10 mouse cellular contexts compared by ENCODE assay signal in genomic region chr5:77355307-77356265, GRCm38 (mm10). TPM values are rescaled to one million over a fixed set of nuclear protein-coding genes. Genes with fewer than 3 reads are reported as not detected.
DNase-seq lines count a peak whose midpoint lies in the region; ATAC-seq lines count a peak whose summit lies in the region.
"Had no signal": no experiment of that assay in that cellular context is flagged by ENCODE, and none has a peak within 500 bp of the region (broad histone marks: within the 10 kb centered on the region; RNA-seq: fewer than 3 reads in every experiment).

No protein-coding gene starts in this region.

- H3K36me3 ChIP-seq in hindbrain, embryonic 10.5 days = peaks cover 8% of the 10 kb centered on the region
- peaks cover 4% of the 10 kb centered on the region; the same call in 1 of the 2 replicates for H3K36me3 ChIP-seq in hindbrain, embryonic 14.5 days (replicated peaks; ENCODE audit: control insufficient read depth, insufficient read depth)

- no peak overlapping the region for H3K9ac ChIP-seq in hindbrain, embryonic 14.5 days
- H3K9ac ChIP-seq: liver, embryonic 14.5 days had no signal

- peaks cover 14% of the 10 kb centered on the region for H3K4me1 ChIP-seq in hindbrain, embryonic 10.5 days (replicated peaks)
- H3K4me1 ChIP-seq in hindbrain, embryonic 14.5 days (replicated peaks; ENCODE audit: control insufficient read depth, insufficient read depth, low read length) = peaks cover 10% of the 10 kb centered on the region; the same call in 1 of the 2 replicates

- 78% methylated on average over 19 of the region's 19 CpGs for WGBS in hindbrain, embryonic 10.5 days
- WGBS in hindbrain, embryonic 14.5 days = 80% methylated on average over 19 of the region's 19 CpGs

- intact Hi-C loops in left cerebral cortex, postnatal 36 days (cut with DNase I) = loop anchor here (5.0 kb wide), 2 partner anchors 52 to 102 kb away; partner anchors contain the start of gene Igfbp7
- intact Hi-C loops in left cerebral cortex, postnatal 14 days (cut with DNase I) = no loop called here

- H3K27me3 ChIP-seq in hindbrain, embryonic 10.5 days (ENCODE audit: insufficient read depth, poor library complexity, severe bottlenecking) = peaks cover 16% of the 10 kb centered on the region
- no peaks in the 10 kb centered on the region for H3K27me3 ChIP-seq in hindbrain, embryonic 14.5 days (ENCODE audit: control insufficient read depth, insufficient read depth, low read length)

- H3K4me2 ChIP-seq in hindbrain, embryonic 14.5 days (replicated peaks) = no peak overlapping the region

- H3K27ac ChIP-seq in hindbrain, embryonic 10.5 days = 0 out of 2 replicates have a peak overlapping the region, but pooled peaks have one; percentile 1
- H3K27ac ChIP-seq in hindbrain, embryonic 14.5 days = no peak overlapping the region
- H3K27ac ChIP-seq: liver, embryonic 14.5 days had no signal

- H3K9me3 ChIP-seq in hindbrain, embryonic 10.5 days = no peaks in the 10 kb centered on the region
- no peaks in the 10 kb centered on the region for H3K9me3 ChIP-seq in hindbrain, embryonic 14.5 days (ENCODE audit: control insufficient read depth, low read length)

- ATAC-seq in hindbrain, embryonic 14.5 days (ENCODE audit: low FRiP score) = no peak

- H3K4me3 ChIP-seq in hindbrain, embryonic 10.5 days = no peak overlapping the region
- no peak overlapping the region for H3K4me3 ChIP-seq in hindbrain, embryonic 14.5 days (replicated peaks; ENCODE audit: low read length)

- DNase-seq in hindbrain, embryonic 10.5 days (ENCODE audit: low spot score) = no peak
- DNase-seq in hindbrain, embryonic 14.5 days (ENCODE audit: low spot score) = no peak
- DNase-seq in 3T3-L1 (ENCODE audit: low read depth, low spot score) = peak; percentile 38
- peak; percentile 64 for DNase-seq in adrenal gland, postnatal 14 days
- peak; percentile 33 to 57 for DNase-seq in kidney, postnatal 25 days
- no peak for DNase-seq in left cerebral cortex, postnatal 36 days (ENCODE audit: low spot score in 2 of 2)
- DNase-seq in c-Kit-positive CD71-positive TER-119-positive erythroid progenitor cells, embryonic 14.5 days (ENCODE audit: low spot score) = no peak
- no peak for DNase-seq in left cerebral cortex, postnatal 14 days (ENCODE audit: low spot score in 2 of 2)
- DNase-seq: right cerebral cortex, postnatal 14 days had no signal

RNA-seq across cellular contexts. Expression of gene Polr2b, which starts 45.6 kb away (rescaled TPM):
- 71.6 and 91.1 TPM in 2 replicates for polyA plus RNA-seq in hindbrain, embryonic 10.5 days (2016; fragmentation: Nextera tagmentation; extraction: Ambion mirVana)
- polyA plus RNA-seq in hindbrain, embryonic 14.5 days (2014; fragmentation: Nextera tagmentation; extraction: Ambion mirVana) = 57.5 and 67.8 TPM in 2 replicates
- total RNA-seq in adrenal gland, postnatal 14 days (2021) = 63.3 and 67.0 TPM in 2 replicates
- total RNA-seq in left cerebral cortex, postnatal 36 days (2021) = 10 to 100 TPM; 45.6 to 45.8 TPM
- total RNA-seq in left cerebral cortex, postnatal 14 days (2021) = 10 to 100 TPM; 46.6 to 51.7 TPM

RNA-seq across cellular contexts. Expression of gene Noa1, which starts 45.7 kb away (rescaled TPM):
- polyA plus RNA-seq in hindbrain, embryonic 10.5 days (2016; fragmentation: Nextera tagmentation; extraction: Ambion mirVana) = 35.9 and 39.6 TPM in 2 replicates
- 32.1 and 37.3 TPM in 2 replicates for polyA plus RNA-seq in hindbrain, embryonic 14.5 days (2014; fragmentation: Nextera tagmentation; extraction: Ambion mirVana)
- total RNA-seq in adrenal gland, postnatal 14 days (2021) = 30.4 and 32.3 TPM in 2 replicates
- total RNA-seq in left cerebral cortex, postnatal 36 days (2021) = 10 to 100 TPM; 24.0 to 26.4 TPM
- total RNA-seq in left cerebral cortex, postnatal 14 days (2021) = 10 to 100 TPM; 22.8 to 24.6 TPM

RNA-seq across cellular contexts. Expression of gene Igfbp7, which starts 52.3 kb away (rescaled TPM):
- 8.0 and 25.9 TPM in 2 replicates for polyA plus RNA-seq in hindbrain, embryonic 10.5 days (2016; fragmentation: Nextera tagmentation; extraction: Ambion mirVana)
- 70.5 and 80.4 TPM in 2 replicates for polyA plus RNA-seq in hindbrain, embryonic 14.5 days (2014; fragmentation: Nextera tagmentation; extraction: Ambion mirVana)
- total RNA-seq in adrenal gland, postnatal 14 days (2021) = 819 and 844 TPM in 2 replicates
- 10 to 100 TPM; 45.1 to 48.4 TPM for total RNA-seq in left cerebral cortex, postnatal 36 days (2021)
- 10 to 100 TPM; 66.5 to 70.9 TPM for total RNA-seq in left cerebral cortex, postnatal 14 days (2021)

Comparison
In these comparisons a context has a peak if more than half of its experiments do, and no peak if none do; other contexts are left out.
1. DNase-seq: peak in 3T3-L1 (single experiment), adrenal gland, postnatal 14 days (single experiment) and kidney, postnatal 25 days (2 of 2); none in hindbrain, embryonic 10.5 days (single experiment), hindbrain, embryonic 14.5 days (single experiment), left cerebral cortex, postnatal 36 days (0 of 2), c-Kit-positive CD71-positive TER-119-positive erythroid progenitor cells, embryonic 14.5 days (single experiment) and left cerebral cortex, postnatal 14 days (0 of 2).
2. RNA of gene Igfbp7, which starts 52.3 kb away (total RNA-seq): 819 to 844 TPM in adrenal gland, postnatal 14 days; 66.5 to 70.9 TPM in left cerebral cortex, postnatal 14 days and 45.1 to 48.4 TPM in left cerebral cortex, postnatal 36 days; every median in the first group is over 10 times any median in the second.